Mouse (Mus musculus) cerebellum, adult 2 months (tissue): ENCODE results near the gene Kcnj3. TPM values are rescaled to one million over a fixed set of nuclear protein-coding genes. Genes with fewer than 3 reads are reported as not detected.
"Not testable (repeated sequence)": the region's sequence is repeated elsewhere in the genome, so short reads cannot be mapped to it uniquely, and the experiment has no call there.

Source experiments
- DNase-seq, 2 experiments: peaks; one replicate each; pipeline ENCODE4 v3.0.0; 2021
- H3K27ac ChIP-seq: fragments of 200-500 bp; 2 replicates; pipeline ENCODE4 v1.5.1; 2012; ENCODE audit warnings: low read length, control low read depth, inconsistent platforms; ENCODE audit not compliant: insufficient read depth
- H3K27me3 ChIP-seq: fragments of 200-500 bp; 2 replicates; pipeline ENCODE4 v1.6.1; 2012; ENCODE audit warnings: inconsistent platforms, mild to moderate bottlenecking, low read length, moderate library complexity; ENCODE audit not compliant: control insufficient read depth, insufficient read depth
- H3K4me1 ChIP-seq: fragments of 200-500 bp; 2 replicates; pipeline ENCODE4 v1.6.1; 2011; ENCODE audit warnings: low read length; ENCODE audit not compliant: control insufficient read depth, insufficient read depth
- H3K4me3 ChIP-seq: fragments of 200-500 bp; replicated peaks from 2 replicates; pipeline ENCODE3; 2011; ENCODE audit warnings: mild to moderate bottlenecking, low read depth, low read length, control low read depth; ENCODE audit not compliant: insufficient read depth
- CTCF ChIP-seq: fragments of 200-500 bp; IDR thresholded peaks from 2 replicates; pipeline ENCODE4 v1.5.1; 2011; ENCODE audit warnings: low read depth, mild to moderate bottlenecking, control low read depth, low read length, moderate library complexity, borderline replicate concordance; ENCODE audit not compliant: insufficient read depth
- POLR2A ChIP-seq: fragments of 200-500 bp; IDR thresholded peaks from 2 replicates; pipeline ENCODE4 v1.6.1; 2011; ENCODE audit warnings: low read length, control low read depth, borderline replicate concordance; ENCODE audit not compliant: insufficient read depth
- WGBS: fragments of 180-500 bp; shearing (Covaris S2); methylation state at CpG from one replicate; pipeline ENCODE4 v1.1.7; 2018; 5-methylcytosine and 5-hydroxymethylcytosine counted together
- polyA plus RNA-seq: library from polyadenylated mRNA; depleted of rRNA; stranded (reverse); fragments of >200 nt; gene quantifications from 2 replicates; pipeline ENCODE4 v1.2.3, GENCODE M21; 2012

The Kcnj3 gene
- polyA plus RNA-seq, 1 experiment: 57.5 TPM

GRCm38 (mm10) chr2:55479511-55479910 lies 43.7 kb downstream of the Kcnj3 start:
- peaks cover 4% of the 10 kb centered on the region; the same call in 1 of the 2 replicates for H3K4me1 ChIP-seq
- DNase-seq: peak in 1 of 2 experiments; percentile 46
- peak overlapping the region; percentile 71 for H3K27ac ChIP-seq
- no peak for TF ChIP-seq POLR2A
- TF ChIP-seq CTCF: no peak
- H3K4me3 ChIP-seq: no peak overlapping the region
- no peaks in the 10 kb centered on the region for H3K27me3 ChIP-seq
- WGBS: 17% methylated on average over 4 of the region's 4 CpGs

- Histone ChIP-seq H3K27me3 (no peaks in the 10 kb centered on the region), H3K4me1 (peaks cover 4% of the 10 kb centered on the region; the same call in 1 of the 2 replicates), H3K27ac (no peak overlapping the region), H3K4me3 (no peak overlapping the region)
- 6% methylated on average over 4 of the region's 4 CpGs for WGBS
- peak; percentile 79 to 94 for DNase-seq
- TF ChIP-seq POLR2A (no peak), CTCF (no peak)
These were observed 44.3 kb downstream of the Kcnj3 start for GRCm38 (mm10) chr2:55479933-55480601.

- Histone ChIP-seq H3K27me3 (no peaks in the 10 kb centered on the region), H3K4me1 (peaks cover 4% of the 10 kb centered on the region; the same call in 1 of the 2 replicates), H3K4me3 (no peak overlapping the region), H3K27ac (no peak overlapping the region)
- no peak for DNase-seq
- TF ChIP-seq CTCF (no peak), POLR2A (no peak)
These were observed 44.8 kb downstream of the Kcnj3 start for GRCm38 (mm10) chr2:55480602-55480965.

- not testable (repeated sequence) for H3K27ac ChIP-seq, H3K4me1 ChIP-seq, H3K27me3 ChIP-seq, DNase-seq, H3K4me3 ChIP-seq
- WGBS: 94% methylated on average over 7 of the region's 7 CpGs
These were observed 49.8 kb downstream of the Kcnj3 start for GRCm38 (mm10) chr2:55485500-55486129.

- H3K4me1 ChIP-seq: no peaks in the 10 kb centered on the region
- WGBS: 61% methylated on average over 9 of the region's 9 CpGs
These were observed 67.8 kb downstream of the Kcnj3 start for GRCm38 (mm10) chr2:55503390-55504176.

GRCm38 (mm10) chr2:55505712-55506111 lies 69.9 kb downstream of the Kcnj3 start:
- DNase-seq: no peak
- Histone ChIP-seq H3K4me3 (no peak overlapping the region), H3K27ac (no peak overlapping the region), H3K27me3 (no peaks in the 10 kb centered on the region), H3K4me1 (no peaks in the 10 kb centered on the region)
- TF ChIP-seq CTCF (no peak), POLR2A (no peak)
- 74% methylated on average over 1 of the region's 1 CpGs for WGBS

More at GRCm38 (mm10) chr2:55503390-55504176, 67.8 kb downstream of the Kcnj3 start:
- TF ChIP-seq CTCF (no peak), POLR2A (no peak)
- DNase-seq: no peak
- H3K4me3 ChIP-seq: no peak overlapping the region
- no peak overlapping the region for H3K27ac ChIP-seq
- no peaks in the 10 kb centered on the region for H3K27me3 ChIP-seq

- TF ChIP-seq CTCF: no peak
- TF ChIP-seq POLR2A: no peak
- no peak overlapping the region for H3K4me3 ChIP-seq
- no peak overlapping the region for H3K27ac ChIP-seq
- H3K27me3 ChIP-seq: no peaks in the 10 kb centered on the region
- peak in 1 of 2 experiments; percentile 19 for DNase-seq
- no peaks in the 10 kb centered on the region for H3K4me1 ChIP-seq
These were observed 81.5 kb downstream of the Kcnj3 start for GRCm38 (mm10) chr2:55517297-55517696.
